Mouse (Mus musculus) heart, embryonic 16.5 days (tissue): ENCODE data around the gene Nobox. TPM values are rescaled to one million over a fixed set of nuclear protein-coding genes. Genes with fewer than 3 reads are reported as not detected.

Experiments
- ATAC-seq: fragments of 200-750 bp; cut with Nextera tagmentation; replicated peaks from 2 replicates; pipeline ENCODE4 v1.8.0; 2017; ENCODE audit warnings: moderate number of reproducible peaks; ENCODE audit not compliant: insufficient read depth, low FRiP score; ENCODE audit errors: extremely low read depth
- H3K27ac ChIP-seq: fragments of 300-500 bp; sonication (generic); 2 replicates; pipeline ENCODE4 v1.5.1; 2014; ENCODE audit warnings: mild to moderate bottlenecking, low read length, control low read depth, moderate library complexity
- H3K27me3 ChIP-seq: fragments of 300-500 bp; sonication (generic); 2 replicates; pipeline ENCODE4 v1.6.1; 2014; ENCODE audit warnings: low read length, mixed read lengths; ENCODE audit not compliant: control insufficient read depth, insufficient read depth
- H3K36me3 ChIP-seq: fragments of 300-500 bp; sonication (generic); 2 replicates; pipeline ENCODE4 v1.6.1; 2014; ENCODE audit not compliant: control insufficient read depth, insufficient read depth
- H3K4me1 ChIP-seq: fragments of 300-500 bp; sonication (generic); 2 replicates; pipeline ENCODE4 v1.6.1; 2014; ENCODE audit warnings: low read length, mixed read lengths; ENCODE audit not compliant: control insufficient read depth, insufficient read depth
- H3K4me2 ChIP-seq: fragments of 300-500 bp; sonication (generic); 2 replicates; pipeline ENCODE4 v1.6.1; 2014; ENCODE audit warnings: low read depth, mild to moderate bottlenecking, control low read depth, low read length
- H3K4me3 ChIP-seq: fragments of 300-500 bp; sonication (generic); 2 replicates; pipeline ENCODE4 v1.5.1; 2014; ENCODE audit warnings: mild to moderate bottlenecking, control low read depth, low read length
- H3K9ac ChIP-seq: fragments of 300-500 bp; sonication (generic); 2 replicates; pipeline ENCODE4 v1.6.1; 2014; ENCODE audit warnings: low read length, control low read depth
- H3K9me3 ChIP-seq: fragments of 300-500 bp; sonication (generic); replicated peaks from 2 replicates; pipeline ENCODE4 v1.6.1; 2016; ENCODE audit warnings: low read length; ENCODE audit not compliant: control insufficient read depth
- WGBS: fragments of 180-500 bp; shearing (Covaris S2); extraction: QIAGEN DNeasy Blood & Tissue Kit; methylation state at CpG from one replicate; pipeline ENCODE4 v1.1.7; 2014; 5-methylcytosine and 5-hydroxymethylcytosine counted together
- polyA plus RNA-seq: library from polyadenylated mRNA; unstranded; fragments of >200 nt; fragmentation: Nextera tagmentation; extraction: Ambion mirVana; gene quantifications from 2 replicates; pipeline ENCODE4 v1.2.1, GENCODE M21; 2015

Nobox gene
- polyA plus RNA-seq, 1 experiment from 2014 or later: 0.09 TPM

GRCm38 (mm10) chr6:43292471-43293076, 16.8 kb downstream of the Nobox start:
- Histone ChIP-seq H3K4me2 (no peak overlapping the region), H3K4me1 (no peaks in the 10 kb centered on the region; the same call in 1 of the 2 replicates), H3K9ac (no peak overlapping the region), H3K27me3 (no peaks in the 10 kb centered on the region), H3K4me3 (no peak overlapping the region), H3K36me3 (peaks cover 10% of the 10 kb centered on the region; the same call in 1 of the 2 replicates), H3K27ac (no peak overlapping the region), H3K9me3 (no peaks in the 10 kb centered on the region)
- ATAC-seq: no peak
- 43% methylated on average over 6 of the region's 6 CpGs for WGBS

GRCm38 (mm10) chr6:43292041-43292440, 17.3 kb downstream of the Nobox start:
- no peaks in the 10 kb centered on the region for H3K9me3 ChIP-seq
- 63% methylated on average over 3 of the region's 3 CpGs for WGBS
- no peak overlapping the region for H3K4me2 ChIP-seq
- no peak overlapping the region for H3K27ac ChIP-seq
- H3K4me3 ChIP-seq: no peak overlapping the region
- H3K36me3 ChIP-seq: peaks cover 13% of the 10 kb centered on the region
- H3K4me1 ChIP-seq: no peaks in the 10 kb centered on the region
- H3K27me3 ChIP-seq: no peaks in the 10 kb centered on the region
- no peak for ATAC-seq
- H3K9ac ChIP-seq: no peak overlapping the region

- ATAC-seq: no peak
- WGBS: 70% methylated on average over 5 of the region's 5 CpGs
- Histone ChIP-seq H3K9me3 (no peaks in the 10 kb centered on the region), H3K27ac (no peak overlapping the region), H3K4me2 (no peak overlapping the region), H3K4me1 (no peaks in the 10 kb centered on the region), H3K4me3 (no peak overlapping the region), H3K9ac (no peak overlapping the region), H3K27me3 (no peaks in the 10 kb centered on the region), H3K36me3 (peaks cover 25% of the 10 kb centered on the region)
Measured at GRCm38 (mm10) chr6:43280481-43280880, 28.9 kb downstream of the Nobox start.

- no peaks in the 10 kb centered on the region for H3K27me3 ChIP-seq
Measured at GRCm38 (mm10) chr6:43278247-43278646, 31.1 kb downstream of the Nobox start.

GRCm38 (mm10) chr6:43274123-43274522, 35.2 kb downstream of the Nobox start:
- peaks cover 5% of the 10 kb centered on the region; the same call in 1 of the 2 replicates for H3K36me3 ChIP-seq
- no peaks in the 10 kb centered on the region for H3K9me3 ChIP-seq
- 85% methylated on average over 4 of the region's 4 CpGs for WGBS
- no peaks in the 10 kb centered on the region for H3K4me1 ChIP-seq
- ATAC-seq: no peak
- H3K27ac ChIP-seq: no peak overlapping the region
- H3K4me3 ChIP-seq: no peak overlapping the region
- H3K4me2 ChIP-seq: no peak overlapping the region
- H3K9ac ChIP-seq: no peak overlapping the region
- no peaks in the 10 kb centered on the region for H3K27me3 ChIP-seq

More at GRCm38 (mm10) chr6:43278247-43278646, 31.1 kb downstream of the Nobox start:
- no peak overlapping the region for H3K27ac ChIP-seq
- no peak for ATAC-seq
- H3K4me1 ChIP-seq: no peaks in the 10 kb centered on the region
- no peak overlapping the region for H3K4me3 ChIP-seq
- no peak overlapping the region for H3K9ac ChIP-seq
- no peaks in the 10 kb centered on the region for H3K9me3 ChIP-seq
- no peak overlapping the region for H3K4me2 ChIP-seq
- peaks cover 20% of the 10 kb centered on the region; the same call in 1 of the 2 replicates for H3K36me3 ChIP-seq

GRCm38 (mm10) chr6:43272597-43272996, 36.8 kb downstream of the Nobox start:
- Histone ChIP-seq H3K4me2 (no peak overlapping the region), H3K4me3 (no peak overlapping the region), H3K4me1 (no peaks in the 10 kb centered on the region), H3K9me3 (no peaks in the 10 kb centered on the region), H3K9ac (no peak overlapping the region), H3K27ac (peak overlapping the region; percentile 79), H3K27me3 (no peaks in the 10 kb centered on the region), H3K36me3 (peaks cover 5% of the 10 kb centered on the region; the same call in 1 of the 2 replicates)
- peak; percentile 63; the same call in 1 of the 2 replicates for ATAC-seq

- no peaks in the 10 kb centered on the region for H3K27me3 ChIP-seq
- ATAC-seq: peak; percentile 72
- H3K4me3 ChIP-seq: peak overlapping the region; percentile 64
- peak overlapping the region; percentile 81 for H3K9ac ChIP-seq
- H3K27ac ChIP-seq: peak overlapping the region; percentile 79
- 7% methylated on average over 8 of the region's 8 CpGs for WGBS
- H3K9me3 ChIP-seq: no peaks in the 10 kb centered on the region
- peak overlapping the region; percentile 93 for H3K4me2 ChIP-seq
- H3K4me1 ChIP-seq: peaks cover 6% of the 10 kb centered on the region; the same call in 1 of the 2 replicates
- no peaks in the 10 kb centered on the region for H3K36me3 ChIP-seq
Measured at GRCm38 (mm10) chr6:43266356-43266755, 43.0 kb downstream of the Nobox start.

GRCm38 (mm10) chr6:43265363-43266041, 43.9 kb downstream of the Nobox start, which contains the start of gene Arhgef5:
Gene Arhgef5, plus strand, starts transcription at chr6:43265582.
- peak within 1 kb of the TSS; percentile 81 for H3K9ac ChIP-seq
- H3K36me3 ChIP-seq: no peaks in the 10 kb centered on the region
- peaks cover 6% of the 10 kb centered on the region; the same call in 1 of the 2 replicates for H3K4me1 ChIP-seq
- 1% methylated on average over 46 of the region's 48 CpGs for WGBS
- ATAC-seq: peak; percentile 69
- no peaks in the 10 kb centered on the region for H3K27me3 ChIP-seq
- peak within 1 kb of the TSS; percentile 64 for H3K4me3 ChIP-seq
- peak within 1 kb of the TSS; percentile 79 for H3K27ac ChIP-seq
- peak within 1 kb of the TSS; percentile 93 for H3K4me2 ChIP-seq
- H3K9me3 ChIP-seq: no peaks in the 10 kb centered on the region

GRCm38 (mm10) chr6:43260756-43261155, 48.6 kb downstream of the Nobox start:
- ATAC-seq: no peak
- WGBS: 48% methylated on average over 2 of the region's 2 CpGs
- Histone ChIP-seq H3K9me3 (no peaks in the 10 kb centered on the region), H3K27ac (no peak overlapping the region), H3K27me3 (no peaks in the 10 kb centered on the region), H3K4me3 (no peak overlapping the region), H3K36me3 (no peaks in the 10 kb centered on the region), H3K9ac (no peak overlapping the region), H3K4me1 (peaks cover 4% of the 10 kb centered on the region; the same call in 1 of the 2 replicates), H3K4me2 (no peak overlapping the region)
